Mouse (Mus musculus): ENCODE measurements around the gene Tjp2. TPM values are rescaled to one million over a fixed set of nuclear protein-coding genes. Genes with fewer than 3 reads are reported as not detected.

The Tjp2 gene
- polyA plus RNA-seq, 1 experiment from 2014 or later = 6.5 TPM

DNA sequence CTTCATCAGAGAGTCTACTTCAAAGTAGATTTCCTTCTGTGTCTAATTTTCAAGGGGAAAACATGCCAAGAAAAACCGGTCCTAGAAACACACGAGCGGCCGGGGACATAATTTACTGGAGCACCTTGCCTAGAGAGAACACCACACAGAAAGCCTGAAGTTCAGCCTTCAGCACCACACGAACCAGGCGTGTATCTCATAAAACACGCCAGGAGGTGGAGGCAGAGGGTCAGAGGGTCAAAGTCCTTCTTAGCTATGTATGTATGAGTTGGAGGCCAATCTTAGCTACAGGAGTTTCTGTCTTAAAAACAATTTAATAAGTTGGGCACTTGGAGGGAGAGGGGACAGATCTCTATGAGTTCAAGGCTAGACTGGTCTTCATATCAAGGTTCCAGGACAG, 9.9 kb downstream of the Tjp2 start:
- H3K9me3 ChIP-seq (ENCODE audit: control insufficient read depth, low read length) = no peaks in the 10 kb centered on the region
- ATAC-seq (ENCODE audit: low read depth) = no peak
- H3K4me1 ChIP-seq (ENCODE audit: control insufficient read depth, insufficient read depth, low read length) = no peaks in the 10 kb centered on the region
- no peaks in the 10 kb centered on the region for H3K27me3 ChIP-seq (ENCODE audit: control insufficient read depth, insufficient read depth, low read length)
- H3K9ac ChIP-seq (replicated peaks; ENCODE audit: low read depth, low read length) = no peak overlapping the region
- no peak overlapping the region for H3K27ac ChIP-seq (ENCODE audit: low read depth, low read length)
- H3K36me3 ChIP-seq (ENCODE audit: control insufficient read depth, insufficient read depth, low read length) = no peaks in the 10 kb centered on the region
- no peak overlapping the region for H3K4me2 ChIP-seq (ENCODE audit: low read depth, low read length)
- 79% methylated on average over 7 of the region's 7 CpGs for WGBS
- no peak overlapping the region for H3K4me3 ChIP-seq (ENCODE audit: low read depth, low read length)

DNA sequence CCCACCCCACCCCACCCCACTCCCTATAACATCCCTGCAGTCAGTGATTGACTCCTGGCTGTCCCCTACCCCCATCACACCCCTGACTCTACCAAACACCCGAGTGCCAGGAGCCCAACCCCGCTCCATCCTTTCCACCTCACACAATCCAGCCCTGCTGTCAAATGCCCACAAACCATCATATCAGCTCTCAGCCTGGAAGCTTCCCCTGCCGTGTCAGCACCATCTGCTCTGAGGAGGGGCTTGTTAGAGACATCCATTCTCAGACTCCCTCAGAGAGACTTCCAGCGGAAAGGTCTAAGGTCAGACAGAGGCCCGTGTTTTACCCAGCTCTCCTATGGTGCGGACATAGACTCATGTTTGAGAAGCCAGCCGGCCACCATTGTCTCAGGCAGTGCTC, 11.5 kb downstream of the Tjp2 start:
- Histone ChIP-seq H3K4me3 (ENCODE audit: low read depth, low read length) (no peak overlapping the region), H3K27ac (ENCODE audit: low read depth, low read length) (no peak overlapping the region), H3K27me3 (ENCODE audit: control insufficient read depth, insufficient read depth, low read length) (no peaks in the 10 kb centered on the region), H3K36me3 (ENCODE audit: control insufficient read depth, insufficient read depth, low read length) (no peaks in the 10 kb centered on the region), H3K4me2 (ENCODE audit: low read depth, low read length) (no peak overlapping the region), H3K9ac (replicated peaks; ENCODE audit: low read depth, low read length) (no peak overlapping the region), H3K4me1 (ENCODE audit: control insufficient read depth, insufficient read depth, low read length) (no peaks in the 10 kb centered on the region), H3K9me3 (ENCODE audit: control insufficient read depth, low read length) (no peaks in the 10 kb centered on the region)
- no peak for ATAC-seq (ENCODE audit: low read depth)
- 41% methylated on average over 7 of the region's 7 CpGs for WGBS

DNA sequence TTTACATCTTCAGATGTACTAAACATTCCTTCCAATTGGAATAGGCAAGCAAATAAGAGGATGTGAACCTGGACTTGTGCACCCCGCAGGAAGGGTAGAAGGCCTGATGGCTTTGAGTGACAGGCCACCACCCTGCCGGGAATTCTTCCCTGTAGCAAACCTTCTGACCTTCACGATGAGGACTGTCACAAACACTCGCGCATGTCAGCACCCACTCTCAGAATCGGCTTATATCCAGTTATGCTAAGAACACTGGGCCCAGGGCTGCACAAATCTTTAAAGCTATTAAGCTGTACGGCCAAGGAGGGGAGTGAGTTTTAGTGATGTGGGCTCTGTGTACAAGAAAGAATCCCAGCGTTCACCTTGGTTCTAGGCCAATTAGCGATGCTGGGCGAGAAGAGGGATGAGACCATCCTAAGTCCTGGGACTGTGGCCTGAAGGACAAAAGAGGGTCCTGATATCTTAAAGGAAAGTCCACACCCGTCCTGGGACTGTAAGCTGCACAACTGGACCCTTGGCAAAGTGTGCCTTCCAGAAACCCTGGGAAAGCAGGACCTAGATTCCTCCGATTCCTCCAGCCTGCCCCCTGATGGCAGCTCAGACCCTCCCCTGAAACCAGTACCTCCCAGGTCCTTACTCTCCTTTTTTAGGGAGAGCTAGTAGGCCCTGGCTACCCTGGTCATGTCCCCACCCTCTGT, 12.1 kb downstream of the Tjp2 start:
- Histone ChIP-seq H3K36me3 (ENCODE audit: control insufficient read depth, insufficient read depth, low read length) (no peaks in the 10 kb centered on the region), H3K27me3 (ENCODE audit: control insufficient read depth, insufficient read depth, low read length) (no peaks in the 10 kb centered on the region), H3K27ac (ENCODE audit: low read depth, low read length) (no peak overlapping the region), H3K4me3 (ENCODE audit: low read depth, low read length) (no peak overlapping the region), H3K4me1 (ENCODE audit: control insufficient read depth, insufficient read depth, low read length) (no peaks in the 10 kb centered on the region), H3K9ac (replicated peaks; ENCODE audit: low read depth, low read length) (no peak overlapping the region), H3K9me3 (ENCODE audit: control insufficient read depth, low read length) (no peaks in the 10 kb centered on the region), H3K4me2 (ENCODE audit: low read depth, low read length) (no peak overlapping the region)
- WGBS = 88% methylated on average over 12 of the region's 12 CpGs
- no peak for ATAC-seq (ENCODE audit: low read depth)

DNA sequence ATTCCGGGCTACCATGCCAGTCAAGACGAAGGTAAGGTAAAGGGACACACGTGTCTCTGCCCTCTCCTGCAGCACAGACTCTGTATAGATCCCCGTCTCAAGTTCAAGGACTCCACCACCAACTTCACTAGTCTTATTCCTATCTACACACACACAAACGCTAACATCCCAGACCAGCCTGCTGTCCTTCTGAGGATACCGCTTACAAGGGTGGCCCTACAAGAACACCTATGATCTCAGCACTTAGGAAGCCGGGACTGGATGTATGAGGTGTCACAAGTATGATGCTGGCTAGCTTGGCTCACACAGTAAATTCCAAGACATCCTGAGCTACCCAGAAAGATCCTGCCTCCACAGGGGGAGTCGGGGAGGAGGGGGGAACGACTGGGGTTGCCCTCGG, 13.7 kb downstream of the Tjp2 start:
- Histone ChIP-seq H3K4me2 (ENCODE audit: low read depth, low read length) (no peak overlapping the region), H3K4me3 (ENCODE audit: low read depth, low read length) (no peak overlapping the region), H3K4me1 (ENCODE audit: control insufficient read depth, insufficient read depth, low read length) (no peaks in the 10 kb centered on the region), H3K27ac (ENCODE audit: low read depth, low read length) (no peak overlapping the region), H3K9ac (replicated peaks; ENCODE audit: low read depth, low read length) (no peak overlapping the region), H3K9me3 (ENCODE audit: control insufficient read depth, low read length) (no peaks in the 10 kb centered on the region), H3K36me3 (ENCODE audit: control insufficient read depth, insufficient read depth, low read length) (no peaks in the 10 kb centered on the region), H3K27me3 (ENCODE audit: control insufficient read depth, insufficient read depth, low read length) (no peaks in the 10 kb centered on the region)
- no peak for ATAC-seq (ENCODE audit: low read depth)
- 81% methylated on average over 10 of the region's 10 CpGs for WGBS

DNA sequence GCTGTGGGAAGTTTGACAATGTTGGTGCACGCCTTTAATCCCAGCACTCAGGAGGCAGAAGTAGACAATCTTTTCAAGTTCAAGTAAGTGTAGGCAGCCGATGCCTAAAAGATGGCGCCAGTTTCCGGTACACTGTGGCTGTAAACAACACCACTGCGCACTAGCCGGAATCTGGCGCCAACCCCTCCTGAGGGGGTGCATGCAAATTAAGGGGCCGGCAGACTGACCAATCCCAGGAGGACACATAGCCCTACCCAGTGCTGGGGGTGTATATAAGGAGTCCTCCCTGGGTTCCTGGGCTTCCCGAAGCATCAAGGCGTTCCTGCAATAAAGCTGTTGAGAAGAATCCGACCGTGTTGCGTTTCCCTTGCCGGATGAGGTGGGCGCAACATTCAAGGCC, 15.3 kb downstream of the Tjp2 start:
- H3K27me3 ChIP-seq (ENCODE audit: control insufficient read depth, insufficient read depth, low read length) = no peaks in the 10 kb centered on the region
- no peak overlapping the region for H3K27ac ChIP-seq (ENCODE audit: low read depth, low read length)
- H3K4me2 ChIP-seq (ENCODE audit: low read depth, low read length) = no peak overlapping the region
- H3K4me1 ChIP-seq (ENCODE audit: control insufficient read depth, insufficient read depth, low read length) = no peaks in the 10 kb centered on the region
- H3K9ac ChIP-seq (replicated peaks; ENCODE audit: low read depth, low read length) = no peak overlapping the region
- no peaks in the 10 kb centered on the region for H3K36me3 ChIP-seq (ENCODE audit: control insufficient read depth, insufficient read depth, low read length)
- 97% methylated on average over 15 of the region's 15 CpGs for WGBS
- no peak for ATAC-seq (ENCODE audit: low read depth)
- H3K4me3 ChIP-seq (ENCODE audit: low read depth, low read length) = no peak overlapping the region
- H3K9me3 ChIP-seq (ENCODE audit: control insufficient read depth, low read length) = no peaks in the 10 kb centered on the region

DNA sequence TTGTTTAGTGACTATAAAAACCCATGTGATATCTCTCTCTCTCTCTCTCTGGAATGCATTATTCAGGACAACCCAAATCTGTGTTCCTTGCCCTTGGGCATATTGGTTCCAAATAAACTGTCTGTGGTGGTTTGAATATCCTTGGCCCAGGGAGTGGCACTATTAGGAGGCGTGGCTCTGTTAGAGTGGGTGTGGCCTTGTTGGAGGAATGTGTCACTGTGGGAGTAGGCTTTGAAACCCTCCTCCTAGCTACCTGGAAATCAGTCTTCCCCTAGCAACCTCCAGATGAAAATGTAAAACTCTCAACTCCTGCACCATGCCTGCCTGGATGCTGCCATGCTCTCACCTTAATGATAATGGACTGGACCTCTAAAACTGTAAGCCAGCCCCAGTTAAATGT, 16.9 kb downstream of the Tjp2 start:
- no peak for ATAC-seq (ENCODE audit: low read depth)
- H3K9ac ChIP-seq (replicated peaks; ENCODE audit: low read depth, low read length) = no peak overlapping the region
- 88% methylated on average over 1 of the region's 1 CpGs for WGBS

DNA sequence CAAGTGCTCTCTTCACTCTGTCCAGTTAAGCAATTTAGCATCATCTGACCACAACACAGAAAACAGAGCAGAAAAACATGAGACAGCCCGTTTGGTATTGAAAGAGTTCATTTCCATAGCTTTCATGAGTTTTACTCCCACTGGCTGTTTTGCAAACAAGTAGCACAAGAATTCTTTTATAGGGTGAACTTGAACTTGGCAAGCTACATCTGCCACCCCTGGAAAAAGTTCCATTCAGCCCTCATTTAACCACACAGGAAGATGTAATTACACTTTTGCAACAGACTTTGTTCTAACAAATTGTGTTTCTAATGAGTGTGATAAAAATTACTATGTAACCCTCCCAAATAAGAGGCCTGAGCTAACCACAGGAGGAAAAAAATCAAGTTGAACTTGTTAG, 19.8 kb downstream of the Tjp2 start:
- Histone ChIP-seq H3K27ac (ENCODE audit: low read depth, low read length) (no peak overlapping the region), H3K4me2 (ENCODE audit: low read depth, low read length) (no peak overlapping the region), H3K9me3 (ENCODE audit: control insufficient read depth, low read length) (no peaks in the 10 kb centered on the region), H3K9ac (replicated peaks; ENCODE audit: low read depth, low read length) (no peak overlapping the region), H3K4me1 (ENCODE audit: control insufficient read depth, insufficient read depth, low read length) (no peaks in the 10 kb centered on the region), H3K27me3 (ENCODE audit: control insufficient read depth, insufficient read depth, low read length) (no peaks in the 10 kb centered on the region), H3K36me3 (ENCODE audit: control insufficient read depth, insufficient read depth, low read length) (no peaks in the 10 kb centered on the region), H3K4me3 (ENCODE audit: low read depth, low read length) (no peak overlapping the region)
- WGBS = 52% methylated on average over 1 of the region's 1 CpGs
- ATAC-seq (ENCODE audit: low read depth) = no peak

More for the DNA sequence above, 16.9 kb downstream of the Tjp2 start:
- Histone ChIP-seq H3K27ac (ENCODE audit: low read depth, low read length) (no peak overlapping the region), H3K9me3 (ENCODE audit: control insufficient read depth, low read length) (no peaks in the 10 kb centered on the region), H3K4me1 (ENCODE audit: control insufficient read depth, insufficient read depth, low read length) (no peaks in the 10 kb centered on the region), H3K4me2 (ENCODE audit: low read depth, low read length) (no peak overlapping the region), H3K27me3 (ENCODE audit: control insufficient read depth, insufficient read depth, low read length) (no peaks in the 10 kb centered on the region), H3K4me3 (ENCODE audit: low read depth, low read length) (no peak overlapping the region), H3K36me3 (ENCODE audit: control insufficient read depth, insufficient read depth, low read length) (no peaks in the 10 kb centered on the region)

DNA sequence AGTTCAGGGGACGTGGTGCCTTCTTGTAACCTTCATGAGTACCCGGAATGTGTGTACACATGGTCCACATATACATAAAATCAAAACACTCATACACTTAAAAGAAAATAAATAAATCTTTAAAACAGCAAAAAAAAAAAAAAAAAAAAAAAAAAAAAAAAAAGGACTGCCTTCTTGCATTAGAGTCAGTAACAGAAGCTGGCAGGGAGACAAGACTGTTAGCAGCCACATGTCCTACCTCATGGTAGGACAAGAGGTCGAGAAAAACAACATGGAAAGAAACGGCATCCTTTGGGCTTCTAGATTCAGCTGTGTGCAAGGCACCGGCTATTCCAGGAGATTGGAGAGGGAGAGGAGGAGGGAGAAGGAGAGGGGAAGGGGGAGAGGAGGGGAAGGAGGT, 23.0 kb downstream of the Tjp2 start:
- no peaks in the 10 kb centered on the region for H3K27me3 ChIP-seq (ENCODE audit: control insufficient read depth, insufficient read depth, low read length)
- H3K27ac ChIP-seq (ENCODE audit: low read depth, low read length) = no peak overlapping the region
- 88% methylated on average over 4 of the region's 5 CpGs for WGBS
- no peak overlapping the region for H3K4me2 ChIP-seq (ENCODE audit: low read depth, low read length)
- H3K4me3 ChIP-seq (ENCODE audit: low read depth, low read length) = no peak overlapping the region
- no peak for ATAC-seq (ENCODE audit: low read depth)
- H3K36me3 ChIP-seq (ENCODE audit: control insufficient read depth, insufficient read depth, low read length) = no peaks in the 10 kb centered on the region
- H3K9me3 ChIP-seq (ENCODE audit: control insufficient read depth, low read length) = no peaks in the 10 kb centered on the region
- H3K4me1 ChIP-seq (ENCODE audit: control insufficient read depth, insufficient read depth, low read length) = no peaks in the 10 kb centered on the region
- no peak overlapping the region for H3K9ac ChIP-seq (replicated peaks; ENCODE audit: low read depth, low read length)

DNA sequence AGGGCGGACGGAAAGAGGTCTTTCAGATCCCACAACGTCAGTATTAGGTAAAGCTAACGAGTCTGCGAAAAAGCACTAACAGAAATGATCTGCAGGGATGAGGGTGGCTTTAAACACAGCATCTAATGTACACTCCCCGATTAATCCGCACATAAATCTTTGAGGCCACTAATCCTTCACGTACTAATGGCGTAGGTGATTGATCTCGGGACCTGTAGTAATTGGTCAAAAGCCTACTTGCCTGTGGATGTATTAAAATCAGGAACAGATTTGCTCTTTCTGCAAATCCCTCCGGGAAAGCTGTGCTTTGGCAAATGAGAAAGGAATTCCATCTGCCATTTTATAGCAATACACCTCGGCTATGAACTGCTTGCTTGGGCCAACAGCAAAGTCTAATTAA, 24.3 kb downstream of the Tjp2 start:
- Histone ChIP-seq H3K27ac (ENCODE audit: low read depth, low read length) (no peak overlapping the region), H3K9me3 (ENCODE audit: control insufficient read depth, low read length) (no peaks in the 10 kb centered on the region), H3K9ac (replicated peaks; ENCODE audit: low read depth, low read length) (no peak overlapping the region), H3K27me3 (ENCODE audit: control insufficient read depth, insufficient read depth, low read length) (no peaks in the 10 kb centered on the region), H3K36me3 (ENCODE audit: control insufficient read depth, insufficient read depth, low read length) (no peaks in the 10 kb centered on the region), H3K4me3 (ENCODE audit: low read depth, low read length) (no peak overlapping the region), H3K4me2 (ENCODE audit: low read depth, low read length) (no peak overlapping the region), H3K4me1 (ENCODE audit: control insufficient read depth, insufficient read depth, low read length) (no peaks in the 10 kb centered on the region)
- no peak; the same call in 1 of the 2 replicates for ATAC-seq (ENCODE audit: low read depth)
- WGBS = 51% methylated on average over 12 of the region's 12 CpGs

All from neural tube, embryonic 14.5 days (tissue).